Mouse (Mus musculus): ENCODE results near the gene Gm11020. TPM values are rescaled to one million over a fixed set of nuclear protein-coding genes. Genes with fewer than 3 reads are reported as not detected.

The Gm11020 gene
- polyA plus RNA-seq, 1 experiment from 2014 or later = not detected

DNA sequence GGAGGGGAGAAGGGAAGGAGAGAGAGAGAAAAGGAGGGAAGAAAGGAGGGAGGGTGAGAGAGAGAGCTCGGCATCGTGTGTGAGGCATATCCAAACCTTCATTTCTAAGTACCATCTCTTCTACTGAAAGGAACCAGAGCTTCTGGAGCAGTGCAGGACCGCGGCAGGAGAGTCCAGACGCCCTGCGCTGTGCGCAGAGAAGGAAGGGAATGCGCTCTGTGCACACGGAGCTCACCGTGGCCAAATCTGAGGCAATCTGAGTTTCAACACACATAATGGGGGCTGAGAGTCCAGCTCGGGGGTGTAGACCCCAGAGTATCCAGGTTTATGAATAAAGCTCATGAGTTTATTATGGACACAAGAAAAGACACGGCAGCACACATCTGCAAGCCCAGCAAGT, 48.2 kb downstream of the Gm11020 start:
- Histone ChIP-seq H3K27ac (no peak overlapping the region), H3K36me3 (no peaks in the 10 kb centered on the region), H3K27me3 (no peaks in the 10 kb centered on the region), H3K9me3 (replicated peaks) (no peaks in the 10 kb centered on the region), H3K4me2 (no peak overlapping the region), H3K4me3 (no peak overlapping the region), H3K4me1 (replicated peaks) (peaks cover 13% of the 10 kb centered on the region), H3K9ac (no peak overlapping the region)
- WGBS = 71% methylated on average over 12 of the region's 12 CpGs
- ATAC-seq (replicated peaks; ENCODE audit: insufficient number of reproducible peaks, insufficient read depth, low FRiP score, low read depth) = no peak

DNA sequence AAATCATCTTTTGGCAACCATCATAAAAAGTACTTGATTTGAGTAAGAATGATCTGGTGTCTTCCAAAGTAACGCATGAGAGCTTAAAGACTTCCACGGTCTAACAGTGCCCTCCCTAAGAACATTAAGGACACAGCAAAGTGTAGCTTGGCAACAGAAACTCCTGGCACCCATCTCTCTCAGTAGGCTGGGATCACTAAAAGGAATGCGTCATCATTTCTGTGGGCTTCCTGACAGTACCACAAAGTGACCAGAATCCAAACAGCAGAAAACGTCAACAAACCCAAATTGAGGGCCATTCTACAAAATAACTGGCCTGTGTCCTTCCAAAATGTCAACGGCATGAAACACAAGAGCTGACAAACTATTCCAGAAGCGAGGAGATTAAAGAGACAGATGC, 48.7 kb downstream of the Gm11020 start:
- ATAC-seq (replicated peaks; ENCODE audit: insufficient number of reproducible peaks, insufficient read depth, low FRiP score, low read depth) = no peak
- no peaks in the 10 kb centered on the region for H3K36me3 ChIP-seq

DNA sequence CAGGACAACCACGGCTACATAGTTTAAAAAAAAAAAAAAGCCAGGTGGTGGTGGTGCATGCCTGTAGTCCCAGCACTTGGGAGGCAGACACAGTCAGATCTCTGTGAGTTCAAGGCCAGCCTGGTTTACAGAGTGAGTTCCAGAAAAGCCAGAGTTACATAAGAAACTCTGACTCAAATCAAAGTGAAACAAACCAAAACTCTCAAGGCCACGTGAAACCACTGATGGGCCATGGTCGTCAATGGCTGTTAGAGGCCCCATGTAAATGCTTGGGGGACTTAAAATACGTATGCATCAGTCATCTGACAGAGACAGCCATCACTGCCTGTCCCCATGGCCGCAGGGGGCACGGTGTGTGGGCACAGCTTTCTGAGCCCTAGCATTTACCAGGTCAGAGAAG, 49.8 kb downstream of the Gm11020 start:
- H3K4me2 ChIP-seq = no peak overlapping the region
- H3K4me1 ChIP-seq (replicated peaks) = peaks cover 28% of the 10 kb centered on the region
- H3K9me3 ChIP-seq (replicated peaks) = no peaks in the 10 kb centered on the region
- ATAC-seq (replicated peaks; ENCODE audit: insufficient number of reproducible peaks, insufficient read depth, low FRiP score, low read depth) = no peak
- no peaks in the 10 kb centered on the region for H3K36me3 ChIP-seq
- no peak overlapping the region for H3K9ac ChIP-seq
- no peak overlapping the region for H3K4me3 ChIP-seq
- no peaks in the 10 kb centered on the region for H3K27me3 ChIP-seq
- WGBS = 88% methylated on average over 6 of the region's 6 CpGs
- no peak overlapping the region for H3K27ac ChIP-seq

More for the DNA sequence above, 48.7 kb downstream of the Gm11020 start:
- Histone ChIP-seq H3K9me3 (replicated peaks) (no peaks in the 10 kb centered on the region), H3K27ac (no peak overlapping the region), H3K4me3 (no peak overlapping the region), H3K27me3 (no peaks in the 10 kb centered on the region), H3K4me2 (no peak overlapping the region), H3K4me1 (replicated peaks) (peaks cover 17% of the 10 kb centered on the region), H3K9ac (no peak overlapping the region)
- 69% methylated on average over 6 of the region's 6 CpGs for WGBS

Other genes with a start within 250 kb of the Gm11020 start
- gene Cdh5, start 219.9 kb upstream of the Gm11020 start, polyA plus RNA-seq (2015; fragmentation: Nextera tagmentation; extraction: Ambion mirVana) = 45.9 and 54.5 TPM in 2 replicates
- 0.84 and 1.2 TPM in 2 replicates for gene Bean1, start 151.1 kb upstream of the Gm11020 start, polyA plus RNA-seq (2015; fragmentation: Nextera tagmentation; extraction: Ambion mirVana)
- 10.5 and 13.4 TPM in 2 replicates for gene Tk2, start 73.0 kb upstream of the Gm11020 start, polyA plus RNA-seq (2015; fragmentation: Nextera tagmentation; extraction: Ambion mirVana)
- gene Cklf, start 70.7 kb upstream of the Gm11020 start, polyA plus RNA-seq (2015; fragmentation: Nextera tagmentation; extraction: Ambion mirVana) = 23.7 and 26.3 TPM in 2 replicates
- gene Cmtm2a, start 28.4 kb upstream of the Gm11020 start, polyA plus RNA-seq (2015; fragmentation: Nextera tagmentation; extraction: Ambion mirVana) = not detected in 2 replicates
- gene Gm45711, start 11.5 kb upstream of the Gm11020 start, polyA plus RNA-seq (2015; fragmentation: Nextera tagmentation; extraction: Ambion mirVana) = not detected in 2 replicates
- gene Cmtm1, start 11.4 kb upstream of the Gm11020 start, polyA plus RNA-seq (2015; fragmentation: Nextera tagmentation; extraction: Ambion mirVana) = not detected in 2 replicates
- not detected in 2 replicates for gene Cmtm2b, start 663 bp downstream of the Gm11020 start, polyA plus RNA-seq (2015; fragmentation: Nextera tagmentation; extraction: Ambion mirVana)
- 82.3 and 90.3 TPM in 2 replicates for gene Cmtm3, start 17.8 kb downstream of the Gm11020 start, polyA plus RNA-seq (2015; fragmentation: Nextera tagmentation; extraction: Ambion mirVana)
- gene Cmtm4, start 74.2 kb downstream of the Gm11020 start, polyA plus RNA-seq (2015; fragmentation: Nextera tagmentation; extraction: Ambion mirVana) = 1.3 and 1.5 TPM in 2 replicates
- gene Dync1li2, start 121.5 kb downstream of the Gm11020 start, polyA plus RNA-seq (2015; fragmentation: Nextera tagmentation; extraction: Ambion mirVana) = 50.4 and 52.4 TPM in 2 replicates
- gene Terb1, start 188.3 kb downstream of the Gm11020 start, polyA plus RNA-seq (2015; fragmentation: Nextera tagmentation; extraction: Ambion mirVana) = 0.09 and 0.32 TPM in 2 replicates
- 63.4 and 64.4 TPM in 2 replicates for gene Nae1, start 213.1 kb downstream of the Gm11020 start, polyA plus RNA-seq (2015; fragmentation: Nextera tagmentation; extraction: Ambion mirVana)
- 2.4 and 2.8 TPM in 2 replicates for gene Car7, start 213.1 kb downstream of the Gm11020 start, polyA plus RNA-seq (2015; fragmentation: Nextera tagmentation; extraction: Ambion mirVana)